Mouse (Mus musculus): ENCODE results near the gene Trank1. TPM values are rescaled to one million over a fixed set of nuclear protein-coding genes. Genes with fewer than 3 reads are reported as not detected.

Trank1 gene
- polyA plus RNA-seq, 1 experiment = 59.5 TPM

DNA sequence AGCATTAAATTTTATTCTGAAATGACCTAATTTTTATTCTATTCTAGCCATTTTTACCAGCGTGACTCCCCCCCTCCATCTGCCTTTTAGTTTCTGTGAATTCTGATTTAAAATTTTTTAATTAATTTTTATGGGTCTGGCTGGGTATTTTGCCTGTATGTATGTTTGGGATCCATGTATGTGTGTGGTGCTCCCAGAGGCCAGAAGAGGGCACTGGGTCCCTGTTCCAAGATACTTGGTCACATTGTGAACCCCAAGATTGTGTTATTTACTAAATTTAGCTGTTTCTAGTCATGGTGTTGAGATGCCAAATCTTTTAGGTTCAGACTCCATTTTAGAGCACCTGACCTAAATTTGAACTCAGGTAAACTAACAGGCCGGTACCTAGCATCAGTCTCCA lies 25.1 kb upstream of the Trank1 start:
- TF ChIP-seq POLR2A (IDR thresholded peaks at IDR 0.05; ENCODE audit: borderline replicate concordance, extremely low read depth, insufficient read depth, insufficient read length, poor library complexity, severe bottlenecking) (no peak), CTCF (IDR thresholded peaks at IDR 0.05; ENCODE audit: borderline replicate concordance, extremely low read depth, insufficient read depth, insufficient read length) (peak; percentile 3; the same call in 1 of the 2 replicates)
- peak; percentile 14 for DNase-seq (ENCODE audit: low read depth)

- TF ChIP-seq POLR2A (IDR thresholded peaks at IDR 0.05; ENCODE audit: borderline replicate concordance, extremely low read depth, insufficient read depth, insufficient read length, poor library complexity, severe bottlenecking) (no peak), CTCF (IDR thresholded peaks at IDR 0.05; ENCODE audit: borderline replicate concordance, extremely low read depth, insufficient read depth, insufficient read length) (no peak)
- DNase-seq (ENCODE audit: low read depth) = no peak
Measured at GRCm38 (mm10) chr9:111287956-111288355, 23.6 kb upstream of the Trank1 start.

DNA sequence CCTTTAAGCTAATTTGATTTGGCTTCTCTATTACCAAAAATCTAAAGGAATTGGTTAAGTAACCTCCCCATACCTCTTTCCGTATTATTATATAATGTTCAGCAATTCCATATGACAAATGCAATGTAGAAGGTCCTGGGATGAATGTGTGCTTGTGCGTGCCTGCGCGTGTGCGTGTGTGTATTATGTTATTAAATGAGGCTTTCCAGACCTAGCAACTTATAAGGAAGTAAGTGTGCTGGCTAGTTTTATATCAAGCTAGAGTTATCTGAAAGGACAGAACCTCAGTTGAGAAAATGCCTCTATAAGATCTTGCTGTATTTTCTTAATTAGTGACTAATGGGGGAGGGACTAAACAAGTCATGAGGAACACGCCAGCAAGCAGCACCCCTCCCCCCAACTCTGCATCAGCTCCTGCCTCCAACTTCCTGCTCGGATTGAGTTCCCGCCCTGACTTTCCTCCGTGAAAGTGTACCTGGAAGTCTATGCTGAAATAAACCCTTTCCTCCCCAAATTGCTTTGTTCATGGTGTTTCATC lies 22.2 kb upstream of the Trank1 start:
- no peak for TF ChIP-seq CTCF (IDR thresholded peaks at IDR 0.05; ENCODE audit: borderline replicate concordance, extremely low read depth, insufficient read depth, insufficient read length)
- TF ChIP-seq POLR2A (IDR thresholded peaks at IDR 0.05; ENCODE audit: borderline replicate concordance, extremely low read depth, insufficient read depth, insufficient read length, poor library complexity, severe bottlenecking) = no peak
- DNase-seq (ENCODE audit: low read depth) = peak; percentile 25

DNA sequence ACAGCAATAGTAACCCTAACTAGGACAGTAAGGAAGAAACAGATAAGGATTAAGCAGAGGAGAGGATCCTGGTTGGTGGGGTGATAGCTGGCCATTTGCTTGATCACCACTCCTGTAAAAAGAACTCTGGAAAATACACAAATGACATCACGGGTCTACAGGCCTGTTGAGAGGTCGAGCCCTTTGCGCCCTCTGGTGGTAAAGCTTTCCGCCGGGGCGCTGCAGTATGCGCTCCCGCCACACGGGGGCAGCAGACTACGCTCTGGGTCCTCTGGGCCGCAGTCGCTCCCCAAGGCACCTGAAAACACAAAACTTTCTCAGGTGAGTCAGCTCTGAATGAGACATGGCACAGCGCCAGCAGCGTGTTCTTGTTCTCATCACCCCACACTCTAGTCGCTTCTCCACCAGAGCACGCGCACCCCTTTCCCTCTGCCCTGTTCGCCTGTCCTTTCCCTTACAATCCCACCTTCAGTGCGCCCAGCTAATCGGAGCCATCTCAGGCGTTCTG lies 21.7 kb upstream of the Trank1 start:
- peak; percentile 100 for TF ChIP-seq CTCF (IDR thresholded peaks at IDR 0.05; ENCODE audit: borderline replicate concordance, extremely low read depth, insufficient read depth, insufficient read length)
- TF ChIP-seq POLR2A (IDR thresholded peaks at IDR 0.05; ENCODE audit: borderline replicate concordance, extremely low read depth, insufficient read depth, insufficient read length, poor library complexity, severe bottlenecking) = no peak
- DNase-seq (ENCODE audit: low read depth) = peak; percentile 87

DNA sequence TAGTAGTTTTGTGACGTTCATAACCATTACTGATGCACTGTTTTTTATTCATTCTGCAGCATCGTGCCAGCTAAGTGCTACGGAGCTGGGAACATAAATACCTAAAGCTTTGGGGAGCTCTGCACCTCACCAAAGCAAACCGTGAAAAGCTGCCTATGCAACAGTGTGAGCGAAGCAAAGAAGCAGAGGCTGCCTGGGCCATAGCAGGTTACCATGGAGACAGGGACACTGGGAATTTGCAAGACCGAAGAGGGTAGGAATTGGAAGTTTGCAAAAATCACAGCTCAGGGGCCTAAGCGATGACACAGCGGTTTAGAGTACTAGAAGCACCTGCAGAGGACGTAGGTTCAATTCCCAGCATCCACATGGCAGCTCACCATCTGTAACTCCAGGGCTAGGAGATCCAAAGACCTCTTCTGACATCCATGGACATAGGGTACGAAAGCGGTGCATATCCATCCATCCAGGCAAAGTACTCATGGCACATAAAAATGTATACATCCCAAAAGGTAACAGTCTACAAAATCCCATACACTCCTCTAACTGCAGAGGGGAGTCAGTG lies 20.9 kb upstream of the Trank1 start:
- peak; percentile 49 for DNase-seq (ENCODE audit: low read depth)
- no peak for TF ChIP-seq CTCF (IDR thresholded peaks at IDR 0.05; ENCODE audit: borderline replicate concordance, extremely low read depth, insufficient read depth, insufficient read length)

GRCm38 (mm10) chr9:111293234-111293633 lies 18.3 kb upstream of the Trank1 start:
- DNase-seq (ENCODE audit: low read depth) = no peak
- no peak for TF ChIP-seq POLR2A (IDR thresholded peaks at IDR 0.05; ENCODE audit: borderline replicate concordance, extremely low read depth, insufficient read depth, insufficient read length, poor library complexity, severe bottlenecking)
- no peak for TF ChIP-seq CTCF (IDR thresholded peaks at IDR 0.05; ENCODE audit: borderline replicate concordance, extremely low read depth, insufficient read depth, insufficient read length)

DNA sequence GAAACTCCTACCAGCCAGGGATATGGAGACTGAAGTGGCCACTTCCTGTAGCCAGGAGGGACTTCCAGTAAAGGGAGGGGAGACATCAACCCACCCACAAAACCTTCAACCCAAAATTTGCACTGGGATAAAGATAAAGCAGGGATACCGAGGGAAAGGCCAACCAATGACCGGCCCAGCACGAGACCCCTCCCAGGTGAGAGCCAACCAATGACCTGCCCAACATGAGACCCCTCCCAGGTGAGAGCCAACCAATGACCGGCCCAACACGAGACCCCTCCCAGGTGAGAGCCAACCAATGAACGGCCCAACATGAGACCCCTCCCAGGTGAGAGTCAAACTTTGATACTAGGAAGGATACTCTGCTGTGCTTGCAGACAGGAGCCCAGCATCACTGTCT lies 16.6 kb upstream of the Trank1 start:
- TF ChIP-seq CTCF (IDR thresholded peaks at IDR 0.05; ENCODE audit: borderline replicate concordance, extremely low read depth, insufficient read depth, insufficient read length) (no peak), POLR2A (IDR thresholded peaks at IDR 0.05; ENCODE audit: borderline replicate concordance, extremely low read depth, insufficient read depth, insufficient read length, poor library complexity, severe bottlenecking) (no peak)
- DNase-seq (ENCODE audit: low read depth) = no peak

- TF ChIP-seq POLR2A (IDR thresholded peaks at IDR 0.05; ENCODE audit: borderline replicate concordance, extremely low read depth, insufficient read depth, insufficient read length, poor library complexity, severe bottlenecking) (no peak), CTCF (IDR thresholded peaks at IDR 0.05; ENCODE audit: borderline replicate concordance, extremely low read depth, insufficient read depth, insufficient read length) (no peak)
- DNase-seq (ENCODE audit: low read depth) = no peak
Measured at GRCm38 (mm10) chr9:111295323-111295722, 16.2 kb upstream of the Trank1 start.

DNA sequence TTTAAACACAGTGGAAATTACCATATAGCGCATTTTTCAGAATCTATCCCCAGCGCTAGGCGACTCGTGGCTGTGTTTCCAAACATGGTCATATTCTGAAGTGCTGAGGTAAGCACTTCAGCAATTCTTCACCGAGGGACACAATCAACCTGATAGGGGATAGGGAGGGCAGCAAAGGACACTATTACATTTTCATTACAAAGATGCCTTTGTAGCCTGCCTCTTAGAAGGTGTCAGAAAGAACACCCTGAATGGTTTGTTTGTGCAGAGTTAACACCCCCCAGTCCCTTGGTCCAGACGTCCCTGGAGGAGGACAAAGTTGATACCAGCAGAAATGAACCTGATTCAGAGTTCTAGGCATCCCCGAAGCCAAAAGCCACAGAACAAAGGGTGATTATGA lies 15.1 kb upstream of the Trank1 start:
- no peak for TF ChIP-seq POLR2A (IDR thresholded peaks at IDR 0.05; ENCODE audit: borderline replicate concordance, extremely low read depth, insufficient read depth, insufficient read length, poor library complexity, severe bottlenecking)
- TF ChIP-seq CTCF (IDR thresholded peaks at IDR 0.05; ENCODE audit: borderline replicate concordance, extremely low read depth, insufficient read depth, insufficient read length) = no peak
- no peak for DNase-seq (ENCODE audit: low read depth)

DNA sequence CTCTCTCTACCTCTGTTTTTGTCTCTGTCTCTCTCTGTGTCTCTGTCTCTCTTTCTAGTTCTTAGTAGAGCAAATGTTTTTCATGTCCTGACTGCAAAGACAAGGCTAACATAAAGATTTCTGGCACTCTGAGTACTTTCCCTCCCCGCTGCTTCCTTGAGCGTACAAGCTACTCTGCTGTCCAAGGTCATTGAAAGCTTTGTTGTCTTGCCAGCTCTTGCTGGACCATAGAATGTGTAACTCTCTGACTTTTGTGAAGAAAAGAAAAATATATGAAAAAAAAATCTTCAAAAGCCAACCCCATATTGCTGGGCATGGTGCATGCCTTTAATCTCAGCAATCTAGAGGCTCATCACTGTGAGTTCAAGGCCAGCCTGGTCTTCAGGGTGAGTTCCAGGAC lies 12.9 kb upstream of the Trank1 start:
- TF ChIP-seq CTCF (IDR thresholded peaks at IDR 0.05; ENCODE audit: borderline replicate concordance, extremely low read depth, insufficient read depth, insufficient read length) (no peak), POLR2A (IDR thresholded peaks at IDR 0.05; ENCODE audit: borderline replicate concordance, extremely low read depth, insufficient read depth, insufficient read length, poor library complexity, severe bottlenecking) (no peak)
- peak; percentile 28 for DNase-seq (ENCODE audit: low read depth)

DNA sequence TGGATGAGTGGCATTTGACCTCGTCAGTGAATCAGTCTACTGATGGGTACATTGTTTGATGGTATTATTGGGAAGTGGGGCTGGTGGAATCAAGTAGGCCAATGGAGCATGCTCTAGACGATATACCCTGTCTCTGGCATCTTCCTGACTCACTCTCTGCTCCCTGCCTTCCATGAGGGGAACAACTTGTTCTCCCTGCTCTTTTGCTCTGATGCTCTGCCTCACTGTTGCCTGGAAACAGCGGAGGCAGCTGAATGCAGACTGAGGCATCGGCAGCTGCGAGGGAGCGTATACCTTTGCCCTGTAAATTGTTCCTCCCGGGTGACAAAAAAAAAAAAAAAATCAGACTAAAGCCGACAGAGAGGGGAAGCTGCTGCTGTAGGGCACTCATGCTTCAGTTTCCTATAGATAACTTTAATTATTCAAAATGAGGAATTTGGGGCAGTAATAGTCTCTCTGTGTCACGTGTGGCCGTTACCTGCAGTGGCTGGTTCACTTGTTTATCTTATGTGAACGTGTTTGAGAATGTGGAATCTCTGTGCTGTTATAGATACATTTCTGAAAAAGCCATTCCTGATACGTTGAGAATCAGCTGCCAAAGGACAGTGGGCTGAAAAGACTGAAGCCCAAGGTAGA lies 9.2 kb upstream of the Trank1 start:
- TF ChIP-seq POLR2A (IDR thresholded peaks at IDR 0.05; ENCODE audit: borderline replicate concordance, extremely low read depth, insufficient read depth, insufficient read length, poor library complexity, severe bottlenecking) (no peak), CTCF (IDR thresholded peaks at IDR 0.05; ENCODE audit: borderline replicate concordance, extremely low read depth, insufficient read depth, insufficient read length) (no peak)
- peak; percentile 46 for DNase-seq (ENCODE audit: low read depth)

DNA sequence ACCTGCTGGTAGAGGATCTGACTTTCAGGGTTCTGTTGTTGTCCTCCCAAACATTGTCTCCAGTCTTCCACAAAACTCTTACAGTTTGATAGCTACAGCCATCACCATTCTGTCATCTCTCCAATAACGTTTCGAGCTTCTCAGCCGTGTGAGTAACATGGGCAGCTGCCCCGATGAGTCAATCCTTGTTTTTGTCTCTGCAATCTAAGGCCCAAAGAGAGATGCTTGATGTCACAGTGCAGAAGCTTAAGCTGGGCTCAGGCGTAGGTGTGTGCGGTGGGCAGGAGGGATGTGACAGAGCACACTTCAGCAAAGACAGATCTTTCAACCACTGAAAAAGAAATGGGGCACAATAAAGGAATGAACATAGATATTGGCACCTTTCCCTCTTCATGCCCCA lies 7.5 kb upstream of the Trank1 start:
- TF ChIP-seq POLR2A (IDR thresholded peaks at IDR 0.05; ENCODE audit: borderline replicate concordance, extremely low read depth, insufficient read depth, insufficient read length, poor library complexity, severe bottlenecking) = no peak
- DNase-seq (ENCODE audit: low read depth) = no peak
